Mouse (Mus musculus) ovary, adult 10 weeks (tissue): Measurements from ENCODE around the gene Aqr. TPM values are rescaled to one million over a fixed set of nuclear protein-coding genes. Genes with fewer than 3 reads are reported as not detected.

Experiments
- polyA plus RNA-seq: library from polyadenylated mRNA; stranded (reverse); fragments of 350-450 nt; fragmentation: Illumina TruSeq; extraction: RNeasy Lipid Tissue Mini Kit (QIAGEN cat#74804); gene quantifications from one replicate; pipeline ENCODE4 v1.2.3, GENCODE M21; 2014

Aqr gene
- 67.4 TPM for polyA plus RNA-seq

GRCm38 (mm10) chr2:114186924-114187323 is at the start of gene Aqr:
Gene Aqr (minus strand): TSS chr2:114187024.

GRCm38 (mm10) chr2:114200932-114201559 is 14.2 kb upstream of the Aqr start, which contains the start of gene Zfp770:
Gene Zfp770 (minus strand): TSS chr2:114201469.

GRCm38 (mm10) chr2:114052696-114053598 is 133.9 kb downstream of the Aqr start, which contains the start of gene Actc1:
Gene Actc1 (minus strand): TSS chr2:114053548.

Other genes with a start within 250 kb of the Aqr start
- gene Gjd2, start 173.4 kb downstream of the Aqr start, polyA plus RNA-seq: not detected
- 0.31 TPM for gene Actc1, start 133.5 kb downstream of the Aqr start, polyA plus RNA-seq
- gene Zfp770, start 14.4 kb upstream of the Aqr start, polyA plus RNA-seq: 48.7 TPM